Comparison of ENCODE assay signal across 8 mouse cellular contexts in genomic region chr1:153740775-153741400, GRCm38 (mm10). TPM values are rescaled to one million over a fixed set of nuclear protein-coding genes. Genes with fewer than 3 reads are reported as not detected.
A peak's percentile ranks its signal among the peaks of the same experiment; 100 is the strongest.
DNase-seq lines count a peak whose midpoint lies in the region; ATAC-seq and TF ChIP-seq lines count a peak whose summit lies in the region.

No protein-coding gene starts in this region.

- ATAC-seq in forebrain, embryonic 16.5 days, result no peak
- ATAC-seq in liver, embryonic 16.5 days (ENCODE audit: low read depth), result no peak

- no peak for TF ChIP-seq CTCF in ES-Bruce4 (IDR thresholded peaks at IDR 0.05; ENCODE audit: low read depth, low read length)

- TF ChIP-seq POLR2A in ES-Bruce4 (IDR thresholded peaks at IDR 0.05; ENCODE audit: insufficient read depth, low read length), result no peak

- H3K9me3 ChIP-seq in heart, embryonic 10.5 days, result no peaks in the 10 kb centered on the region
- no peaks in the 10 kb centered on the region for H3K9me3 ChIP-seq in ES-Bruce4 (replicated peaks; ENCODE audit: control insufficient read depth, insufficient read depth, low read length, poor library complexity, severe bottlenecking)
- H3K9me3 ChIP-seq in forebrain, embryonic 16.5 days (ENCODE audit: control insufficient read depth, low read length), result no peaks in the 10 kb centered on the region
- H3K9me3 ChIP-seq in liver, embryonic 16.5 days (replicated peaks; ENCODE audit: control insufficient read depth, low read length), result no peaks in the 10 kb centered on the region

- no peak overlapping the region for H3K27ac ChIP-seq in heart, embryonic 10.5 days
- H3K27ac ChIP-seq in ES-Bruce4 (ENCODE audit: insufficient read depth, low read length), result no peak overlapping the region
- no peak overlapping the region for H3K27ac ChIP-seq in forebrain, embryonic 16.5 days (ENCODE audit: low read length)
- no peak overlapping the region for H3K27ac ChIP-seq in liver, embryonic 16.5 days (ENCODE audit: low read length)

- peak overlapping the region; percentile 70 for H3K4me2 ChIP-seq in forebrain, embryonic 16.5 days (ENCODE audit: low read length)
- no peak overlapping the region for H3K4me2 ChIP-seq in liver, embryonic 16.5 days (ENCODE audit: low read depth, low read length)

- DNase-seq in heart, embryonic 10.5 days (ENCODE audit: low spot score), result no peak
- no peak for DNase-seq in heart, adult 8-10 months (ENCODE audit: low spot score)
- DNase-seq in spleen, postnatal 4 days (ENCODE audit: low spot score in 2 of 2), result no peak
- DNase-seq in urinary bladder, postnatal 36 days (ENCODE audit: low spot score in 2 of 2), result no peak
- DNase-seq in kidney, adult 18-20 months, result no peak

- peak overlapping the region; percentile 22 for H3K9ac ChIP-seq in ES-Bruce4 (ENCODE audit: low read depth, poor library complexity, severe bottlenecking)
- peak overlapping the region; percentile 56 for H3K9ac ChIP-seq in forebrain, embryonic 16.5 days (replicated peaks; ENCODE audit: low read depth, low read length)
- H3K9ac ChIP-seq in liver, embryonic 16.5 days (ENCODE audit: low read depth, low read length), result no peak overlapping the region; the same call in 1 of the 2 replicates

- peaks cover 4% of the 10 kb centered on the region; the same call in 1 of the 2 replicates for H3K36me3 ChIP-seq in heart, embryonic 10.5 days
- H3K36me3 ChIP-seq in ES-Bruce4 (ENCODE audit: control insufficient read depth, insufficient read depth, low read length, poor library complexity, severe bottlenecking), result no peaks in the 10 kb centered on the region
- no peaks in the 10 kb centered on the region for H3K36me3 ChIP-seq in forebrain, embryonic 16.5 days (ENCODE audit: control insufficient read depth, insufficient read depth)
- H3K36me3 ChIP-seq in liver, embryonic 16.5 days (ENCODE audit: control insufficient read depth, insufficient read depth), result no peaks in the 10 kb centered on the region

- peaks cover 75% of the 10 kb centered on the region for H3K27me3 ChIP-seq in heart, embryonic 10.5 days (ENCODE audit: insufficient read depth, poor library complexity, severe bottlenecking)
- no peaks in the 10 kb centered on the region for H3K27me3 ChIP-seq in ES-Bruce4 (ENCODE audit: control insufficient read depth, insufficient read depth, low read length, poor library complexity, severe bottlenecking)
- no peaks in the 10 kb centered on the region for H3K27me3 ChIP-seq in forebrain, embryonic 16.5 days (replicated peaks; ENCODE audit: control insufficient read depth, insufficient read depth, low read length)
- H3K27me3 ChIP-seq in liver, embryonic 16.5 days (ENCODE audit: control insufficient read depth, insufficient read depth, low read depth, low read length), result peaks cover 36% of the 10 kb centered on the region

- peak overlapping the region; percentile 61 for H3K4me3 ChIP-seq in heart, embryonic 10.5 days
- H3K4me3 ChIP-seq in ES-Bruce4 (ENCODE audit: low read depth, low read length), result peak overlapping the region; percentile 72
- H3K4me3 ChIP-seq in forebrain, embryonic 16.5 days (replicated peaks; ENCODE audit: low read length), result peak overlapping the region; percentile 53
- peak overlapping the region; percentile 43 for H3K4me3 ChIP-seq in liver, embryonic 16.5 days (ENCODE audit: low read depth, low read length)

- H3K4me1 ChIP-seq in heart, embryonic 10.5 days, result peaks cover 24% of the 10 kb centered on the region
- H3K4me1 ChIP-seq in ES-Bruce4 (ENCODE audit: control insufficient read depth, insufficient read depth, low read length), result peaks cover 2% of the 10 kb centered on the region
- peaks cover 32% of the 10 kb centered on the region for H3K4me1 ChIP-seq in forebrain, embryonic 16.5 days (replicated peaks; ENCODE audit: control insufficient read depth, insufficient read depth, low read length)
- H3K4me1 ChIP-seq in liver, embryonic 16.5 days (ENCODE audit: control insufficient read depth, low read depth, low read length), result no peaks in the 10 kb centered on the region

- no peak for TF ChIP-seq EP300 in ES-Bruce4 (IDR thresholded peaks at IDR 0.05; ENCODE audit: insufficient read depth, low read depth, low read length)

- WGBS in heart, embryonic 10.5 days, result 37% methylated on average over 12 of the region's 12 CpGs
- 24% methylated on average over 12 of the region's 12 CpGs for WGBS in forebrain, embryonic 16.5 days
- WGBS in liver, embryonic 16.5 days (ENCODE audit: insufficient replicate concordance), result 37% methylated on average over 12 of the region's 12 CpGs

RNA-seq across cellular contexts. Expression of gene Rgs16, which starts 0.7 kb away (rescaled TPM):
- 2.6 and 2.9 TPM in 2 replicates for polyA plus RNA-seq in heart, embryonic 10.5 days (2016; fragmentation: Nextera tagmentation; extraction: Ambion mirVana)
- total RNA-seq in heart, adult 8-10 months (2022), result 1 to 10 TPM; 1.2 to 2.6 (median 2.0) TPM
- 5.7 and 5.8 TPM in 2 replicates for polyA plus RNA-seq in ES-Bruce4 (2011; ENCODE audit: insufficient read depth, insufficient read length, low read depth, missing spikeins)
- polyA plus RNA-seq in forebrain, embryonic 16.5 days (2015; fragmentation: Nextera tagmentation; extraction: Ambion mirVana), result 32.9 and 34.3 TPM in 2 replicates
- polyA plus RNA-seq in liver, embryonic 16.5 days (2015; fragmentation: Nextera tagmentation; extraction: Ambion mirVana), result 3.1 and 3.7 TPM in 2 replicates

RNA-seq across cellular contexts. Expression of gene Rnasel, which starts 8.3 kb away (rescaled TPM):
- polyA plus RNA-seq in heart, embryonic 10.5 days (2016; fragmentation: Nextera tagmentation; extraction: Ambion mirVana), result 4.4 and 6.8 TPM in 2 replicates
- 1 to 10 TPM; 3.8 to 4.4 (median 3.9) TPM for total RNA-seq in heart, adult 8-10 months (2022)
- polyA plus RNA-seq in ES-Bruce4 (2011; ENCODE audit: insufficient read depth, insufficient read length, low read depth, missing spikeins), result 0.90 and 1.1 TPM in 2 replicates
- 40.4 and 42.7 TPM in 2 replicates for polyA plus RNA-seq in forebrain, embryonic 16.5 days (2015; fragmentation: Nextera tagmentation; extraction: Ambion mirVana)
- 28.9 and 29.1 TPM in 2 replicates for polyA plus RNA-seq in liver, embryonic 16.5 days (2015; fragmentation: Nextera tagmentation; extraction: Ambion mirVana)
